Mouse (Mus musculus): ENCODE results near the gene Angpt4.

DNA sequence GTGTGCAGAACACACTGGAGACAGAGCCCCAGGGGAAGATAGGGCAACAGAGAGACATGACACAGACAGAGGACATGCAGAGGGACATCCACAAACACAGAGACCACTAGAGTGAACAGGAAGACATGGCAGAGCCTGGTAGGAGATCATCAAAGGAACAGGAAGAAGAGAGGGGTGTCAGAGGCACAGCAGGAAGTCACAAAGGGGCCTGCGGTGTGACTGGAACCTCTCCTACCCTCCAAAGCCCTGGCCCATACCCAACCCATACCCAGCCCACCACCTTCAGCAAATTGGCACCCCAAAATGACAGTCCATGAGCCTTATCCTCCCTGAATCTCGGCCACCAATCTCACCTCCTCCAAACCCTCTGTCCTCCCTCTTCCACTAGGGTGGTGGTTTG lies 33.1 kb downstream of the Angpt4 start:
- no peak for TF ChIP-seq CTCF (IDR thresholded peaks at IDR 0.05; ENCODE audit: extremely low read depth, insufficient read depth, low read length)
- no peak for TF ChIP-seq POLR2A (IDR thresholded peaks at IDR 0.05; ENCODE audit: extremely low read depth, insufficient read depth, low read length)
